Mouse (Mus musculus): ENCODE measurements around the gene Bsnd.

Bsnd gene

DNA sequence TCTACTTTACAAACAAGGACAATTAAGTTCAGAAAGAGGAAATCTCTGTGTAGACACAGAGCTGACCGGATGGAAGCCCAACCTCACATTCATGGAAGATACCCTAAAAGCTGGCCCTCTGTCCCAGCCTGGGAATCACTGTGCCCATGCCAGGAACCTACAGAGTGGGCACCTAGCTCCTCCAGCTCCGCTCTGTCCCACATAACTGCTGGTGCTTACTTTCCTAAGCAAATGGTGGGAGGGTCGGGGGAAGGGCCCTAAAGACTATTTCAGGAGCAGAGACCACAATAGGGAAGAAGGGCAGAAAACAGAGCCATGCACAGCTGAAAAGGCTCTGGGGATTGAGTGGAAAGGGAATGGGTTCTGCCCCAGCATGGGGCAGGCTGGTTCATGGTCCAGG lies 11.5 kb downstream of the Bsnd start:
- DNase-seq = no peak

DNA sequence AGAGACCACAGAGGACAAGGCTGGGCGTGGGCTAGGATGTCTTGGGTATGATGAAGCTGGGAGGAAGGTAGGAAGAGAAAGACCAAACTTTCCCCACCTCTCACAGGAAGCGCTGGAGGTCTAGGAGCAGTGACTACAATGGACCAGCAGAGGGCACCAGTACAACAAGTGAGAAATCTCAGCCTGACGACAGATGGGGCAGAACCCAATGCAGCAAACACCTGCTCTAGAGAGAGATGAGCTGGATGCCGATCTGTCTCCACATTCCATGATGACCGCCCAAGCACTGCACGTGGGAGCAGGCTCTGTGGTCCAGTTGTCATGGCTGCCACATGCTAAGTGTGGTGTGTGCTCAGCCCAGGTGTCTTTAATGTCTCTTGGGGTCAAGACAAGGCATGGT lies 17.8 kb downstream of the Bsnd start:
- DNase-seq = peak; percentile 60

DNA sequence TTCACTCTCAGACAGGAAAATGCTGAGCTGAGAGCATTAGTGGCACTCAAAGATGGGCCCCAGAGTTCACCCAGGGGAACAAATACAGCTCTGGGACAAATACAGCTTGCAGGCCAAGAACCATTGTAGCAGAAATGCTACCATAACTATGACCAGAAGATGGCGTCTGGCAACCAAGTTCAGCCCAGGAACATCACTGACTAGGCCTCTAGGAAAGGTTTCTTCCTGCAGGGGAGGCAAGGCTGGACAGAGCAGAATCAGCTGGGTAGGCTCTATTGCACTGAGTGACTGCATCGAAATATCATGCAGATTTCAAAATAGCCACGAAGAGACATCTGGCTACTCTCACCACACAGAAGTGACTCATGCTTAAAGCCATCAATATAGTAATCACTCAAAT lies 19.7 kb downstream of the Bsnd start:
- DNase-seq = peak; percentile 67

DNA sequence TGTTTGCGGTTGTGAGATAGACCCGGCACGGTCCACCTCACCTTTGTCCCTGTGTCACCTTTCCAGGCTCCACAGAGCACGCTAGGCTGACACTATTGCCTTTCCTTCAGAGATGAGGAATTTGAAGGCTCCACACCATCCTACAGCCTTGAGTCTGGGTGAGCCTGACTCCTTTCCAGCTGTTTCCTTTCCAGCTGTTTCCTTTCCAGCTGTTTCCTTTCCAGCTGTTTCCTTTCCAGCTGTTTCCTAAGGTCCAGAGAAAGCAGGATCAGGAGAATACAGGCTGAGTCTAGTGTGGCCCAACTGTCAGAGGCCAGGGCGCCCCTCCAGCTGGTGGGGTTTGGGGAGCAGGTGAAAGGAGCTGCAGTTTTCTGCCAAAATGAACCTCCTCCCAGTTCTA lies 21.2 kb downstream of the Bsnd start:
- DNase-seq = no peak

DNA sequence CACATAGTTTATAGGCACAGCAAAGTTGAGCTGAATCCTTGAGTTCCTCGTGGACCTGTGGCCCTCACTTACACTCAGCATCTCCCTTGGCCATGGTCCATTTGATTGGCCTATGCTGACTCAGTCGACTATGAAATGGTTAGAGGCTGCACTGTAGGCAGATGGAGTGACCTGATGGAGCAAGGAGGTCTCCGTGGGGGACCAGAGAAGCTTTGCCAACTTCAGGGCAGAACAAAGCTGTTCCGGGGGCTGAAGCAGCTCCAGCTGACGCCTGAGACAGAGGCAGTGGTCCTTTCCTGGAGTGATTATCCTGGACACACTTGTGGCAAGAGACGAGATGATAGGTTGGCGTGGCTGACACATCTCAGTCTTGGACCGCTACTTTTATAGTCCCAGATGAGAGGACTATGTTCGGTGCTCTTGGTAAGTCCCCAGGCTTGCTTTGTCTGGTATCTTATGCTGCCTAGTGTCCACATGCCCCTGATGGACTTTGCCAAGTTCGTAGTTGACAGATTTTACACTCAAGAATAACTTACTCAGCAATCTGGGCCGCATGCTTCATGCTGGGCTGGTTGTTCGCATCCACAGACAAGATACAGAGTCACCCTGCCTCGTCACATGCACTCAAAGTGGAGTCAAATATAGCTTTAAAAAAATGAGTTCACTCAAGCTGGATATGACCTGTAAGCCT lies 24.5 kb downstream of the Bsnd start:
- no peak for DNase-seq

DNA sequence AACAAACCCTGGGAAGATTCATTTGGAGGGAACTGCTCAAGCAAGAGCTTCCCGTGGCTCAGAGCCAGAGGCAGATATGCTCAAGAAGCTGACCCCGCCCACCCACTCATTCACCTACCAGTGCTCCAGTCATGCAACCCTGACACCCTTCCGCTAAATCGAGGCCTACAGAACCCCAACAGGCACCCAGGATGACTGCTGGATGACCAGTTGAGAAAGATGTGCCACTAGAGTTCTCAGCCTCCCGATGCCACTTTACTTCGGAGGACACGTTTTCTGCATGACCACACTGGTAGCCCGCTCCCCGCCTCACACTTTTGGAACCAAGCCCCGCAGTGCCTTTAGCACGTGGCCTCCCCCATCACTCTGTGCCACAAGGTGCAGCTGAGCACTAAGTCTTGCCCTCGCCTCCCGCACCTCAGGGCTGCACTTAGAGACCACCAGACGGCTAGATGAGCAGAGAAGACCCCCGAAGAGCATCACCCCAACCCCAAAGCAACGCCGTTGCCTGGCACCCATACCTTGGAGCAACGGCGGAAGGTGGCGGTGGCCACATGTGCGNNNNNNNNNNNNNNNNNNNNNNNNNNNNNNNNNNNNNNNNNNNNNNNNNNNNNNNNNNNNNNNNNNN lies 28.8 kb downstream of the Bsnd start:
- DNase-seq = no peak

DNA sequence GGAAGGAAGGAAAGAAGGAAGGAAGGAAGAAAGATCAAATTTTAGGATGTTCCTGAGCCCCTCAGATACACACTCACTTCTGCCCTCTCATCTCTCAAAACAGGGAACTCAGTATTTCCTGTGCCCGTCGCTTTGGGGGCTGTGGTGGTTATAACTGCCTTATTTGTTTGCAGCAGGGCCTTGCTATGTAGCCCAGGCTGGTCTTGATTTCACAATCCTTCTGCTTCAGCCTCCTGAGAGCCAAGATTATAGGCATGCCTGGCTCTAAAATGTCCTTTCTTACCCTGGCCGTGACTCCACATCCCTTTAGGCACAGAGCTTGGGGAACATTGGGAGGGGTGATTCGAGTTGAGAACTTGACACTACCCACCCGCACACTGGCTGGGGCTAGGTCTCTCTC lies 29.6 kb downstream of the Bsnd start:
- DNase-seq = no peak

DNA sequence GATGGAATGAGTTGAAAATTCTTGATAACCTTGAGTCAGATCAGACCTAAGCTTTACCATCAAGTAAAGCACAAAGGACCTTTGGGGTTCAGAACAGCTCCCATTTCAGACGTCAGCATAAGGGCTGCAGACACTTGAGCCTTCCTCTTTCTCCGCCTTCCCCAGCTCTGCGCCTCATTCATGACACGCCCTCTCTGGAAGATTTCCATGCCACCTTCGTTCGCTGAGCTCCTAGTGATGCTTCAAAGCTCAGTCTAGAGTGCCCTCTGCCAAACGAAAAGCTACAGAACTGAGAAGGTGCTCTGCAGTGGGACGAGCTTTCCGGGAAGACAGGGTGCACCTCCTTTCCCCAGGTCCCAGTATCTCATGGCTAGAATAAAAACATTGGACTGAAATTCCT lies 30.1 kb downstream of the Bsnd start:
- DNase-seq = no peak

DNA sequence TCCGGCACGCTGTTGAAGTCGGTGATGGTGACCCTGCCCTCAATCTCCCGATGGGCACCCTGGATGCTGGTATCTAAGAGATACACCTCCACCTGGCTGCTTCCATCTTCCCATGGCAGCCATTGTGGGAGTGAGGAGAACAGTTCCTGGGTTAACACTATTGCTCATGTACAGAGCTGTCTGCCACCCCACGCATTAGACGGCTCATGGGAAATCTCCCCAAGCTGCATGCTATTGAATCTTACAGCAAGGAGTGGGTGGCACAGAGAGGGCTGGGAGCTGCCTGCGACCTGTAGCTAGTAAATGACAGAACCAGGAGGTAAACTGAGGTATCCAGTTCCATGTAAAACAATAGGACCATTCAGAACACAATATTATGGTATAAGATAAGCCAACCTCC lies 37.5 kb downstream of the Bsnd start:
- DNase-seq = no peak

DNA sequence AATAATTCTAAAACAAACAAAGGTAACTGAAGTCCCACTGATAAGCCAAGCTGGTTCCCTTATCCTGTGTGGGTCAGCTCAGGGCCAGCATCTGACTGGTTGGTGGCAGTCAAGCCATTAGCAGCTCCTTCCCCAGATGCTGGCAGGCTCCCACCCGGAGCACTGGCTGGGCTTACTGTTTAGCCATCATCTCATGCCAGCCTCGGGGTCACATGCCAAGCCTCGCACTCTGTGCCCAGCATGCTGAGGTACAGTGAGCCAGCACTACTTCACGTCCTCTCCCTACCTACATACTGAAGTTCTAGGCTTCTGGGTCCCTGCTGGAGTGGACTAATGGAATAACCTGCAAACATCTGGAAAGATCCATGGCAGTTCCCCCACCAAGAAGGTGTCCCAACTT lies 38.6 kb downstream of the Bsnd start:
- no peak for DNase-seq

DNA sequence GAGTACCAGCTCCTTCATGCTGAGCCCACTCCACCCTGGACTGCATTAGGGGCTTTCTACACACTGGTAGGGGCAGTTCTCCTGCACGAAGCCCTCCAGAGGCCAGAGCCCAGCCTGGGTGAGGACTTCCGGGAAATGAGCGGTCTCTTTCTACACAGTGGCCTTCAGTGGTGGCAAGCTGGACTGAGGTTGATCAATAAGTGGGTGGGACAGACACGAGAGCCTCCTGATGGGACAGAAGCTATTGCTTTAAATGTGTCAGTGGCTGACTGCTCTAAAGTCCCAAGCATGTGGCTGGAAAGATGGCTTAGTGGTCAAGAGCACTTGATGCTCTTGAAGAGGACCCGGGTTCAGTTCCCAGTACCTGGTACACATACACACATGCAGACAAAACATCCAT lies 39.0 kb downstream of the Bsnd start:
- no peak for DNase-seq

DNA sequence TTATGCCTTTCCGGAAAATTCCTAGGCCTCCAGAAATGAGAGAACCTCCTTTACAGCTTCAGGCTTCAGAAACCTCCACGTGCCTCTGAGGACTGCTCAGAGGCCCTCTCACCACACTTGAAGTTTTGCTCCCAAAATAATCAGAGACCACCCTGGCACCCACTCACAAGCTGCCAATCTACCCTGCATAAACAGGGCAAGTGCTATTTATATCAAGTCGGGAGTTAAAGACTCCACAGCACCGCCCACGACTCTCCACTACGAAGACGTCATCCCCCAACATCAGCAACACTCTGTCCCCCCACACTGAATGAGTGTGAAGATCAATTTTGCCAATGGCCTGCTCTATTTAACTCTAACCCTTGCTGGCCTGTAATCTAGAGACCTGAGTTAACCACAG lies 39.7 kb downstream of the Bsnd start:
- DNase-seq = no peak

DNA sequence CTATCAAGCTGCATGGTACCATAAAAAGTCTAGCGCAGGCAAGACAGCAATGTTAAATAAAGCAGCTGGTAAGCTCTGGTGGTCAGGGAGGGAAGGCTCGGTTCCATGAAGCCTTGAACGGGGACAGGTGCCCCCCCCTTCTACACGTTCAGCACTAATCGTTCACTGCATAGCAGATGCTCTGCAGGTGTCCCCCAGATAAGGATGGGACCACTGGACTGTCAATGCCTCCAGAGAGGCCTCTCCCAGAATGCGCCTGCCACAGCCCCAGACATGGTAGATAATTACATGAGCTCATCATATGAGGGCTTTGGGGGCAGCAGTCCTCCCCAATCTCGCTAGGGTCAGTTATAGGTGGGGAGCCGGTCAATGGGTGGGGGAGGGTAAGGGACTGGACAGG lies 42.8 kb downstream of the Bsnd start:
- no peak for DNase-seq

DNA sequence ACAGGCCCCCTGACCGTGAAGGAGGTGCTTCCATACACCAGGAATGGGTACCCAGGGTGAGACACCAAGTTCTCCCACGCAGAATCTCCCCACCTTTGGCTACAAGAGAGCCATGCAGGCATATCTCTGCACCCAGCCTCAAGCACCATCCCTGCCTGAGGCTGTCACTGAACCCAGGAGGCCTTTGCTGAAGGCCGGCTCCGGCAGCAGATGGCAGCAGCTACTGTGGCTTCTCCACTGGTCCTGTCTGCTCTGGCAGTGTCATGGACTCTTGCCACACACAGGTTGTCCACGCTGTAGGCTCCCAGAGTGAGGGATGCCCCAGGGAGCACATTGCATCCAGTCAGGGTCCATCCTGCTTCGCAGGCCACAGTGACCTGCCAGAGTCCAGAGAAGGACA lies 48.9 kb downstream of the Bsnd start:
- no peak for DNase-seq

DNA sequence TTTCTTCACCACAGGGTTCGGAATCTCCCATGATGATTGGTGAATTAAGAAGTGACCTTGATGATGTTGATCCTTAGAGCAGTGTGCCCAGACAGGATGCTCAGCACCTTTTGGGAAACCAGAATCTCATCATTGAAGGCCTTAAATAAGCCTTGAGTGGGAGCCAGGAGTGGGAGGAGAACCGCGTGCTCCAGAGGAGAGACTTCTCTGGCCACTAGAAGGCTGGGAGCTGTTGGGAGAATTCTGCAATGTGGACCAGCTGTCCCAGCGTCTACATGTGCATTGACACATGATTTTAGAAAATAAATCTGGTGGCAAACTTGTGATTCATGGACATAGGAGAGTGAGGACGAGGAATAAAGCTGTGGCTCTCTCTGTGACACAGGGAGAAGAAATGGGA lies 53.3 kb downstream of the Bsnd start:
- DNase-seq = no peak

DNA sequence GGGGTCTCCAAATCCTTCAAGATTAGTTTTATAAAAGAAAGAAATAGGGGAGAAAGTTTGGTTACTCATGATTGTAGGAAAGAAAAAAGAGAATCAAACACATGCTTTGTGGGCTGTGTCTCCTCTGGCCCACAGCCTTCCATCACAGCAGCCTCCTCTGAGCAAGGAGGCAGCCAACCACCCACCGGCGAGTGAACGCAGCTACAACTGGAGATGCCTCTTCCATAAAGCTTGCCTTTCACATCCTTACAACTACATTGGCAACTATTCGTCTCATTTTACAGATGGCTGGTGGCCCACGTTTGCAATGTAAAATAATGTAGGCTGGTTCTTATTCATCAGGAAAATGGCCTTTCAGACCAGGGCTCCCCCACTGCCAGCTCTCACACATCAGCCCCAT lies 54.9 kb downstream of the Bsnd start:
- DNase-seq = no peak

DNA sequence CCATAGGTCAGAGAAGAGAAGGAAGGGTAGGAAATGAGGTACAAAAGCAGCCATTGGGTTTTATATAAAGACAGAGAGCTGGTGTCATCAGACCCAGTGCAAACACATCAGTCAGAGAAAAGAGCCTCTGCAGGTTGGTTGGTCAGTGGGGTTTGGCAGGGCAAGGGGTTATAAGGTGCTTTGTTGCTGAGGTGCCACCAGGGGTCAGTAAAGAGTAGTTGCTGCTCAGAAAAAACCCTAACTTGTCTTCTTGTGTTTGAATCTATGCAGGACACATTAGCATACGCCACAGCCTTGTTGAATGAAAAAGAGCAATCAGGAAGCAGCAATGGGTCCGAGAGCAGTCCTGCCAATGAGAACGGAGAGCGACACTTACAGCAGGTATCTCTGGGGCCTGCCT lies 55.6 kb downstream of the Bsnd start:
- peak; percentile 18 for DNase-seq

DNA sequence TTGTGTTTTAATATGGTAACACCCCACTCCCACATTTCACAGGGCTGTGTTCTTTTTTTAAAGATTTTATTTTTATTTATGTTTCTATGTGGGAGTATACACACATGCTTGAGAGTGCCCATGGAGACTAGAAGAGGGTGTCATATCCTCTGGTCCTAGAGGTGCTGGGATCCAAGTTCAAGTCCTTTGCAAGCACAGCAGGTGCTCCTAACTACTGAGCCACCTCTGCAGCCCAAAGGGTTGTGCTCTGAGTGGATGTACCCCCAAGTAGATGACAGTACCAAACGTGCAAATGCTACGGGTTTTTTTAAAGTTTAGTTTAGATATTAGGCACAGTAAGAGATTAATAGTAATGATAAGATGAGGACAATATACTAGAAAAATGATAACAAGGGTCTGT lies 56.7 kb downstream of the Bsnd start:
- no peak for DNase-seq

All from lung, postnatal 14 days (tissue).